Mouse (Mus musculus) left cerebral cortex, postnatal 36 days (tissue): ENCODE results near the gene 1700013G24Rik. TPM values are rescaled to one million over a fixed set of nuclear protein-coding genes. Genes with fewer than 3 reads are reported as not detected.

Experiments used
- DNase-seq, 2 experiments: peaks; one replicate each; pipeline ENCODE4 v3.0.0; 2021 to 2022; ENCODE audit warnings: low spot score in 2 of 2, mixed read lengths in 1 of 2
- intact Hi-C: fragments of 180-260 bp; cut with DNase I; formaldehyde crosslinking; loops from one replicate; pipeline ENCODE4 v1.15.1; 2025
- total RNA-seq, 2 experiments: library from RNA; stranded (reverse); gene quantifications; 2 replicates each; pipeline ENCODE4 v1.2.3; 2021

1700013G24Rik gene
- total RNA-seq, 2 experiments from 2014 or later = not detected

DNA sequence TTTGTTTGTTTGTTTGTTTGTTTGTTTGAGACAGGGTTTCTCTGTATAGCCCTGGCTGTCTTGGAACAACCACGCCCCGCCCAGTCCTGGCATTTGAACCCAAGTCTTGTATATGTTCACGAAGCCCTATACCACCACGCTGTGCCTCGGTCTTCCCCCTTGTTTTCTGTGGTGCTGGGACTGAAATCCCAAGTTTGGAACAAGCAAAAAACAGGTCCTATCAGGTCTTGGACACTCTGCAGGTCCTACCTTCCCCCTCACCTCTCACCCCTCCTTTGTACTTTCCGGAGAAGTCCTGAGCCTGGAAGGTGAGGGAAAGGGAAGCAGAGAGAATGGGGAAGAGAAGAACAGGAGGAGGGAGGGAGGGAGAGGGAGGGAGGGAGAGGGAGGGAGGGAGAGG lies 894 bp upstream of the 1700013G24Rik start:
- intact Hi-C loops = no loop called here
- DNase-seq = no peak

DNA sequence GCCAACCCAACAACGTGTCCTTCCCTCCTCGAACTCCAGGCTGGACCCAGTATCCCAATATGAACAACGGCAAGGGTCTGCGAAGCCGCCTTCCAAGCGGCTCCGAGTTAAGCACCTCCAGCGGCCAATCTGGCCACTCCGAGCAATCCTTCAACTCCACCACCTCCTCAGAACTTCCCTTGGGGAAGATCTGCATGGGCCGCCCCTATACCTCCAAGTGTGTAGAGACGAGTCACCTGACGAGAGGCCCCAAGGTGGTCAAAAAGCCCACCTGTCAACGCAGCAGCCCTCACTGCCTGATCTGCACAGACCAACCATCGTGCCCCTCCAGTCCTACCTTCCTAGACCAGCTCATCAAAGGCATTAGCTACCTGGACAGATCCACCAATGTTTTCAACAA lies 1.5 kb downstream of the 1700013G24Rik start:
- intact Hi-C loops = no loop called here
- no peak for DNase-seq

DNA sequence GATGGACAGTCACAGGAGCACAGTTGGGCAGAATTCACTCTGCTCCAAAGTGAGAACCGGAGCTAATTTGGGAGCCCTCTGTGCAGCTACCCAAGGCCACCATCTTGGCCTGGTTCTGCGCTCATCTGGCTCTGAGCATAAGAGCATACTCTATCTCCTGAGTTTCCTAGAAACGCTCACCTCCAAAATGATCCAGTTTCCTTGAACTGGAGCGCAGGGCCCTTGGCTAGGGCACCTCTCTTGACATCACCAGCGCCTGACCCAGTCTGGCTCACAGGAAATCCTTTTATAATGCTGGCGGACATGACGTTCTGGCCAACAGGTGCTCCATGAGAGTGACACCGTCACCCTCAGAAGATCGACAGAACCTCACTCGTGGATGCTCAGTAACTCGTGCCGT lies 3.5 kb downstream of the 1700013G24Rik start:
- intact Hi-C loops = no loop called here
- no peak for DNase-seq

DNA sequence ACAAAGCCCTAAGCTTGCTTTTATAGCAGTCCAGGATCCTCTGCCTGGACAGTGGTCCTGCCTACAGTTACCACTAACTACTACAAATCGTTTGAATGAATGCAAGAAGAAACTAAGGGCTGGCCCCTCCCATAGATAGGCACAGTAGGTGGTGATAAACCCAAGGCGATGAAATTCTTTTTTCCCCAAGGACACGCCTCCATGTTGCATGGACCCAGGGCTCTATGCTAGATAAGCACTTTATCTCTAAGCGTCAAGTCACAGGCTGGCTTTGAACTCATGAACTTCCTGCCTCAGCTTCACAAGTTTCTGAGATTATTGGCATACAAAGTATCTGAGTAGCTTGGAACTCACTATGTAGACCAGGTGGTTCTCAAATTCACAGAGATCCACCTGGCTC lies 4.2 kb downstream of the 1700013G24Rik start:
- intact Hi-C loops = no loop called here
- no peak for DNase-seq

DNA sequence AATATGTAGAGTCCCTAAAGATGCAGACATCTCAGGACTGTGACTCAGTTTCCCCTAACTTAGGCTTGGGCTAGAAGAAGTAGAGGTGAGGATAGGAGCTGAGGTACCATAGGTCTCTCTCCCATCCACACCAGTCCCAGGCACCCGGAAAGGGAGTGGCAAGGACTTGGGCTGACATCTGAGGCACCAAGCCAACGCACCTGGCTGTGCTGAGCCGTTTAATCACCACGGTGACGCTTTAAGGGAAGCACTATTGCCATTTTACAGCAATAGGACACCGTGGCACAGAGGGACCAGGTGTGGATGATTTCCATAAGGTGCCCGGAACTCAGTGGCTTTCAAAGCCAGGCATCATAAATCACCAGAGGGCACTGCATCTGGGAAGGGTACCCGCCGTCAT lies 5.2 kb downstream of the 1700013G24Rik start:
- intact Hi-C loops = no loop called here

DNA sequence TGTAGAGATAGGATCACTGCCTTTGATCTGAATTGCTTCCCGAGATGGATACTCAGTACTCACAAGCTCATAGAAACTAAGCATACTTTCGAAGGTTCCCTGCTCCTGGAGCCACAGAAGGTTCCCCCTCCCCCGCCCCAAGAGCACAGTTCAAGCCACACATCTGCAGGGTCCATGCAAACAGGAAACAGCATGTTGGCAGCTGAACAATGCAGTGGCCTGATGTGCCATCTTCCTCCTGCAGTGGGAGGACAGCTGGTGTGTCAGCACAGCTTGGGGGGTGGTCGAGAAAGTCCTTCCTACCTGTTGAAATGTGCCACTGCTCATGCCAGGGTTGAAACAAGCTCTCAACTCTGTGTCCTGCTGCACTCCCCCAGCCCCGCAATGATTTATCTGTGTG lies 5.8 kb downstream of the 1700013G24Rik start:
- DNase-seq = no peak
- intact Hi-C loops = no loop called here

More for the DNA sequence above, 5.2 kb downstream of the 1700013G24Rik start:
- no peak for DNase-seq

DNA sequence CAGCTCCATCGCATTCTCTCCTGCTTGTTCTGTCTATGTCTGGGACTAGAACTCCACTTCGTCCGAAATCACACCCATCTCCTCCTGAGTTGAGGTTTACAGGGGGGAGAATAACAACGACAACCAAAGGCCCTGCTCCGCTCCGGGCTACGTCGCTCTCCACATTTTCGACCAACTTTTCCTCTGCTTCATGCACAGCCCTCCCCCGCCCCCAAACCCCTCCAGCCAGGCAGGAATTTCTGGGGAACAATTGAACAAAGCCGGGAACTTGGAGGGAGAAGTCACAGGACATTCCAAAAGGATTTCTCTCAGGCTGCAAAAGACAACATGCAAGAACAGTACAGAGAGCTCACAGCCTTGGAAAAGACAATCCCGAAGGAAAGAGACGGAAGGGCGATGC lies 7.6 kb downstream of the 1700013G24Rik start:
- no peak for DNase-seq
- intact Hi-C loops = no loop called here

DNA sequence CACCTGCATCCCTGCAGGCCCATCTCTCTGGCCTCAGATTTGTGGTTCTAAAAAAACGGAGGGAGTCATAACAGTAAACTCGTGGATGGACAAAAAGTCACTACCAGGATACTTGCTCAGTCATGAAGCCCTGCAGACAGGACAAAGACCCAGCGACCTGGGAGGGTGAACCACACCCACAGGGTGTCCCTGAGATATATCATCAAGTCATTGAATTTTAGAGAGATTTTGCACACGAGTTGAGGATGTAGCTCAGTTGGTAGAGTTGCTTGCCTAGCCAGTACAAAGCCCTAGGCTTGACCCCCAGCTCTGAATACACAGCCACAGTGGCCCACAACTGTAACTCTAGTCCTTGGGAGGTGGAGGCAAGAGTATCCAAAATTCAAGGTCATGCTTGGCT lies 8.1 kb downstream of the 1700013G24Rik start:
- intact Hi-C loops = no loop called here
- no peak for DNase-seq

DNA sequence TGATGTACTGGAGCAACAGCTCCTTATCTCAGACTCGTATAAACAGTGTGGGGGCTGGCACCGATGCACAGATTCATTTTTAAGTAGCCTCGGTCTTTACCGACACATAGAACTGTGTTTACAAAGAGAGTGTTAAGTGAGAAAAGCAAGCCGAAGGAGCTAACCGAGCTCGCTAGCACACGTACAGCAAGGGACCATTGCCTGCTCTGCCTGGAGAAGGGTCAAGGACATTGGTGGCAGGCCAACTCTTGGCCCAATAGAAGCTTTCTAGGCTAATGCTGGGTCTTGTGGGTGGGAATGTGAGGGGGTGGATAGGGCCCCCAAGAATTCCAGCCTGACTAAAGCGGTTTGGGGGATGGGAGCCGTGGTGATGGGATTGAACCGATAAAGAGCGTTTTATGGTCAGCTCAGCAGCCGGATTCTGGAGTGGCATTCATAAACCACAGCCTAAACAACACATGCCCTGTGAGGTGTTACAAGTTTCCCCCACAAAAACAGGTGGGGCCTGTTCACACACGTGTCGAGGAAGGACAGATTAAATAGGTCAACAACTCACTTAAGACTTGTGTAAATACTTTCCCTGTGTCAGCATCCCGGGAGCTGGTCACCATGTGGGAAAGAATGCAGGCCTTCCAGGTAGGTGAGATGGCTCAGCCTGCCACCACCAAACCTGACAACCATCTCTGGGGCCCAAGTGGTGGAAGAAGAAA lies 9.1 kb downstream of the 1700013G24Rik start:
- intact Hi-C loops = no loop called here

DNA sequence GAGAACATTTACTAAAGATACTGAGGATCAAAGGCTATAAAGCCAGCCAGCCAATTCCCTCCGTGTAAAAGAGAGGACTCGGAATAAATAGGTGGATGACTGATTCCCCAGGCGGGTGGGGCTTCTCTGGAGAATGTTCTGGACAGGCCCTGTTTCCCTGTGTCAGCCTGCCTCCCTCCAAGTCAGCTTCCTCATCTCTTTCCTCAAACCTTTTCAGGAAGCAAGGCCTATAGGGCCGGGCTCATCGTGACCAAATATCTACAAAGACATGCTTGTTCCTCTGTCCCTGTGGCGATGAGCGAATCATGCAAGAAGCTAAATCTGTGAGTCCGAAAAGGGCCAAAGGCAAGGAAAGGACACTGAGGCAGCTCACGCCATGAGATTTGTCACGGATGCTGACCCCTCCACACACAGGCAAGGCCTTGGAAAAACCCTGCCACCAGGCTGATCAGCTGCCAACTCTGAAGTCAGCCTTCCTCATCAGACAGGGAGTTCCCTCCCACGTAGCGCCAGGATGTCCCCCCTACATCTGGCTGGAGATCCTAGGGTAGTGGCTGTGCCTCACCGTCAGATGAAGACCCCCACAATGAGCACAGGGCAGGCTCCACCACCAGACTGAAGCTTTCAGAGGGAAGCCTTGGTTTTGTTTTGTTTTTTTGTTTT lies 12.2 kb downstream of the 1700013G24Rik start:
- intact Hi-C loops = no loop called here
- DNase-seq = no peak

More for the DNA sequence above, 9.1 kb downstream of the 1700013G24Rik start:
- no peak for DNase-seq

DNA sequence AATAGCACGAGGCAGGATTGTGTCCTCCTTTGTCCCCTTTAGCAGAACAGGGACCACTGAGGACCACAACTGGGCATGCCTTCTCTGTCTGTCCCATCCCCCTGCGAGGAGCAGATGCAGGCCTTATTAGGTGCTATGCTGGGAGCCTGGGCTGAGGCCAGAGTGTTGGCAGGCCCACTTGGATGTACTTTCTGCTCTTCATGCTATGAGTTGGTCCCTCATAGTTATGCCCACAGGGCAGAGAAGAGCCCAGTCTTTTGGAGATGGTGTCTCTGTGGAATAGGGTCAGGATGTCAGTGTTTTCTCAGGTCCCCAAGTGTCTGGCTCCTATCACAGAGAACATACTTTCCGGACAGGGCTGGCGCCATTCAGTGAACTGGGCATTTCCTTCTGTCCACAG lies 13.9 kb downstream of the 1700013G24Rik start:
- intact Hi-C loops = no loop called here
- DNase-seq = no peak

DNA sequence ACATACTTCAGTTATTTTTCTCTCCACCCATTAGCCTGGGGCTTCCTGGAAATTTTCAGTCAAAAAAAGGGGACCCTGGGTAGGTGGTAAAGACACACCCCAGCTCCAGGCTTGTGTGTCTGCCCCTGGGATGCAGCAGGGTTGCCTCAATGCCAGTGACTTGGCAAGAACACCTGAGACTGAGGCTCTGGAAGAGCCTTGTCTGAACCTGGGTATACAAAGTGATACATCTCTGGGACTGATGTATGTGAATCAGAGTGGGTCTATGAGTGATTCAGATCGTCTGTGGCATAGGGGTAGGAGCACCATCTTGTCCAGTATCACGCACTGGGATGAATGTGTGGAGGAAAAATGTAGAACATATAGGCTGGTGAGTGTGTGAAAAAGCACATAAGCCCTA lies 14.4 kb downstream of the 1700013G24Rik start:
- no peak for DNase-seq
- intact Hi-C loops = no loop called here

DNA sequence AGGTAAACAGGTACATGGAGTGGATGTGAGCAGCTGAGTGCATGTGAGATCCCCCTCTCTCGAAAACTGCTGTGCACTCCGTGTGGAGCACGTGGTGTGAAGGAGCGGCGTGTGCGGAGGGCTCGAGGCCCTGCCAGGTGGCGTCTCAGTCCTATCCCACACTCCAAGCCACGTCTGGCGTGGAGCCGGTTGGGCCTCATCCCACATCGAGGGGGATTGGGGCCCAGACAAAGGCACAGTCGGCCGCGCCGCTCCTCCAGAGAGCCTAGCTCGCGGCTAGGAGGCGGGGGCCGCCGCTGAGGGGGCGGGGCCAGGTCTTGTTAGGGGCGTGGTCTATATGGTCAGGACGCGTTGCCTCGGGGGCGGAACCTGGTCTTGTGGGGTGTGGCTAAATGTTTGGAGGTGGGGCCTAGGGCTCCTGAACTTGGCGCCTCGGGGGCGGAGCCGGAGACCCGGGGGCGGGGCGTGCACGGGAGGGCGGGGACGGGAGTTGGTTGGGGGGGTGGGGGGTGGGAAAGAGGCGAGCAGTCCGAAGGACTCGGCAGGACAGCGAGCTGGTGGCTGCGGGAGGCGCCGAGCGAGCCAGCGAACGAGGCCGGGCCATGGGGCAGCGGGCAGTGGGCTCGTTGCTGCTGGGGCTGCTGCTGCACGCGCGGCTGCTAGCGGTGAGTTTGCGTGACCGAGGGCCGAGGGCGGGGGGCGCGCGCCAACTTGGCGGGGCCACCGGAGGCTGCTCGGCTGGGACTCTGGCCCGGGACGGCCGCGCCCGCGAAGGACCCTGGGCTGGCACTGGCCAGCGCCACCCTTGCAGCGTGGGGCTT lies 15.4 kb downstream of the 1700013G24Rik start, which contains the start of gene Hspg2:
Gene Hspg2, plus strand, starts transcription at position 510 of the 821 bp plus-strand sequence.
- peak; percentile 71 to 74 for DNase-seq
- intact Hi-C loops = no loop called here

DNA sequence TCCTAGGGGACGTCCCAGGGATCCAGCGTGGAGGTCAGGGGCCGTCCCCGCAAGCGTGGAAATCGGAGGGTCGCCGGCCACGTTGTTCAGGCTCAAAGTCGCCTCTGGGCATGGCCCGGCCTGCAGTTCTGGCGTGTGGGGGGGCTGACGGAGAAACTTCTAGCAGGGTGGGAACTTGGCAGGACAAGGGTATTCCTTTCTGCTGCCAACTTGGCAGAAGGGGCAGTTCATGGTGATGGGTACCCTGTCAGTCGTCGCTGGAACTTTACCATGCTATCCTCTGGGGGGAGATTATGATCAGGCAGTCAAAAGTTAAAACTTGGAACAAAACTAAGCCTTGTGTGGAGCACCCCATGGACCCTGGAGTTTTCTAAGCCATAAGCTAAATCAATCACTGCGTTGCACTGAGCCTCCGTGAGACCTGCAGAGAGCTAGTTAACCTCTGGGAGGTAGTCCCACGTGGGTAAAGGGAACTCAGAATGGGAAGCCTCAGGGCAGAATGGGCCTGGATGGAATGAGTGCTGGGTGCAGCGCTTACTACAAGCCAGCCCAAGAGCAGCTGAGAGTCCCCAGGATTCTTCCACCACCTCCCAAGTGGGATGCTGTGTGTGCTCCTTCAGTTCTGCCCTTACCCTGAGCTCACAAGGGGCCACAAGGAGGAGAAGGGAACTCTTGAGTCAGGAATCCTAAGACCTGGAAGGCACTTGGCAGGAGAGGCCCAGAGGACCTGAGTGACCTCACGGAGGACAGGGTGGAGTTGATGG lies 16.2 kb downstream of the 1700013G24Rik start:
- DNase-seq = no peak
- intact Hi-C loops = no loop called here

DNA sequence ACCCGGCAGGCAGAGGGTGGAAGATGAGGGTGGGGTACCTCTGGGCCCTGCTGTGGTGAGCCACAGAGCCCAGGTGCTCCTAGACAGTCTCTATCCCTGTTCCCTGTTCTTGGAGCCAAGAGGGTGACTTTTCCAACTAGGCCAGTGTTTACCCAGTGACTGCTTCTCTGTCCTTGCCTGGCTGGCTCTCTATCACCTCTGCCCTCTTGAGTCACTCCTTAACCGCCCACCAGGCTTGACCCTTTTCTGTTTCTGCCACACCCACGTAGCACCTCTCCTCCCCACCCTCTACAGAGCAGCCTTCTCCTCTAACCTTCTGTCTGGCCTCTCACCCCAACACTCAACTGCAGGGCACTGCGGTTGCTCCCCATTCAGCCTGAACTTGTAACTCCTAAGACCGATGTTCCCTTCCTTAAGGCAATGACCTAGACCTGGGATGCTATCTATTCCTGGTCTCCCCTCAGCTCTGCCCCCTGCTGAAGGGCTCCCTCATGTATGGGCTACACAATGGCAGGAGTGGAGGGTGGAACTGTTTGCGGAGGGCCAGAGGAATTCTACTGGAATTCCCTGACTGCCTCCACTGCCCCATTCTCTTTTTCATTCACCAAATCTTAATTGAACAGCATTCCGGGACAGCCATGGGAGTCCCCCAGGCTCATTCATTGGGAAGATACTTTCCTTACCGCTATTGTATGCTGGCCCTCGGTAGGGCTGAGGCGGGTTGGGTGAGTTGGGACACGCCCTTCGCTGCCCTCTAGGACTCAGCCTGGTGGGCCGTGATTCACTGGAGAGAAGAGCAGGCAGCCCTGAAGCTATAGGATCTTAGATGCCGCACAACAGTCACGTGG lies 17.0 kb downstream of the 1700013G24Rik start:
- intact Hi-C loops = no loop called here
- DNase-seq = no peak

DNA sequence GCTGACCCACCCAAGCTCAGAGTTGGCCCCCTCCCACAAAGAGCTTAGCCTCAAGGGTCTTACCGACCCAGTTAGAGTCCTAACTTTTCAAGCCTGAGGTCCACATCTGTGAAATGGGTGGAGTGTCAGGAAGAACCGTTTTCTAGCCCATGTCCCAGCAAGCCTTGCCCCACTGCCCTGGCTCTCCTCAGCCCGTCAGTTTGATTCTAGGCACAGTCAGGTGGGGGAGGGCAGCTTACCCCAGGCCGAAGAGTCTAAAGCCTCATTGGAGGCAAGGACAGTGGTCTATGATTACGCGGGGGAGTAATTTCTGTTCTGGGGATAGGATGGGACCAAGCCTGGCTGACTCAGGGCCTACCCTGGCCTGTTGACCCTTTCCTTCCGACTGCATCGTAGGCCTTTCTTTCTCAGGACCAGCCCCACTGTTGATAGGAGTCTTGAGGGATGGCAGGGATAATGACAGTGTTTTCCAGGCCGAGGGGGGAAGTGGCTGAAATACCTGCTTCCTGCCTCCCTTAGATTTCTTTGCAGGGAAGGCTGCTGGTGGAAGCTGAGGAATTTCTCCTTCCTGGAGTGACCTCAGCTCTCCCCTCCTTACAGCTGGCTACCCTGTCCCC lies 17.7 kb downstream of the 1700013G24Rik start:
- DNase-seq = no peak
- intact Hi-C loops = no loop called here

DNA sequence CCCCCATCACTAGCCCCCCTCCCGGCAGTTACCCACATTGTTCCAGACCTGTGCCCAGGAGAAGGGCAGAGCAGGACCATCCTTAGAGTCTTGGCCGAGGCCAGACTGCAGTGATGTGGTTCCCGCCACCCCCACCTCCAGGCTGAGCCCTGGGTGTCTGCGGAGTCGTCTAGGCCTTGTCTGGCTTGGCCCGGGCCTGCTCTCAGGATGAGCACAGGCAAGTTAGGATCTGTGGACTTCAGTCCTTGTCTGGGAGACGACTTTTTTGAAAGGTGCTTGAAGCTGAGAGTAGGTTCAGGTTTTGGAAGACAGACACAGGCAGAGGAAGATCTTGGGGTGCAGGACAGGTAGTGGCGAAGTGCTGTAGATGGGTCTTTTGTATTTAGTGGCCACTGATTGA lies 18.2 kb downstream of the 1700013G24Rik start:
- no peak for DNase-seq
- intact Hi-C loops = no loop called here

DNA sequence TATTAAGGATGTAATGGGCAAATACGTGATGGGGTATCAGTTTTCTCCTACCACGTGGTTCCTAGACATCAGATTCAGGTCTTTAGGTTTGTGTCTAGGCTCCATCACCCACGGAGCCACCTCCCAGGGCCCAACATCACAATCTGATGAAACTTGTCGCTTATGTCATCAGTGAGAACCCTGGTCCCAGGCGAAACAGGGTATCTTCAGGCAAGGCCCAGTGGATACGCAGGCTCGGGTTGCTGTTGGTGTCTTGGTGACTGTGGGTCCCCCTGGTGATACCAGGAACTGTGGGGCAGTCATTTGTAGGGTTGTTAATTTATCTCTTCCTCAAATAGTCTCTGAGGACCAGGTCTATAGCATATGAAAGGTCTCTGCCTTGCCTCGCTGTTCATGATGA lies 20.2 kb downstream of the 1700013G24Rik start:
- intact Hi-C loops = no loop called here
- DNase-seq = no peak
